Mouse (Mus musculus): ENCODE results near the gene Tmem242. TPM values are rescaled to one million over a fixed set of nuclear protein-coding genes. Genes with fewer than 3 reads are reported as not detected.

The Tmem242 gene
- total RNA-seq, 2 experiments from 2014 or later, result 129 to 137 TPM

DNA sequence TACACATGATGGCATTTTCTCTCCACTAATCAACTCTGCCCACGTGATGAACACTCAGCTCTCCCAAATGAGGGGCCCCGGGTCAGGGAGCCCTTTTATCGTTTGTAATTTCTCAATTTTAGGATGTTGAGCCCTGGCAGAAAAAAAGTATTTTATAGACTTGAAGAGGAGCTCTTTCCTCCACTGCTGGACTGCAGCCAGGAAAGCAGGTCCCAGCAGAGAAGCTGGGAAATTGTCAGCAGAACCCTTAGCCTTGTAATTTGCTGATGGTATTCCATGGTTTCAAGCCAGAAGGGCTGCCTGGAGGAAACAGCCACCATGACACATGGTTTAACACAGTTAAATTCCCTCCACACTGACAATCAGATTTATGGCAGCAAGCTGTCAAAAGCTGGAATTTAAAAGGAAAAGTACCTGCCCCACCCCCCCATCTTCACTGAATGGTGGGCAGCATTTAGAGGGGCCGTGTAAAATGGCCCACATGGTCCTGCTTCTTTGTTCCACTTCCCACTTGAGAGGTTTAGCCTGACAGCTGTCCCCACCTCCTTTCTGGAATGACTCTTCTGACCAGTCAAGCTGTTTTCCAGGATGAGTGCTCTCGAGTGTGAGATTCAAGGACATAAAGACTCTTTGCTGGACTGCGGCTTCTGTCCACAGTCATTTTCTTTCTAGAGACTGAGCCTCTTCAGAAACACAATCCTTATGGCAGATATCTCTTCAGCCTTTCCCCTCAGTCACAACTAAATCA lies 20.1 kb downstream of the Tmem242 start:
- DNase-seq, result no peak
- intact Hi-C loops (cut with DNase I), result no loop called here

DNA sequence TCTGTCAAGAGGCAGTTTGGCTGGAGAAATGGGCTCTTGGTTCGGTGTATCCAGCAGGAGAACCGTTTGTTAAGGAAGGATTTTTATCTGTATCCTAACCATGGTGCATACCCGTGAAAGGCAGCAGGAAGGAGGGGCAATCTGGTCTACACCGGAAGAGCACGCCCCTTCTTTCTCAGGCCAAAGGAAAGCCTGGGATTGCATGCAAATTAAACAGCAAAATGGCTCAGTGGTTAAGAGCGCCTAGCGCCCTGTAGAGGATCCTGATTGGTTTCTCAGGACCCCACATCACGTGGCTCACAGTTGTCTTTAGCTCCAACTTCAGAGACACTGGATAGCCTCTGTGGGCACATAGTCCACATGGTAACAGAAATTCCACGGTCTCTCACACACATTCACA lies 21.0 kb downstream of the Tmem242 start:
- no peak for DNase-seq
- intact Hi-C loops (cut with DNase I), result no loop called here

DNA sequence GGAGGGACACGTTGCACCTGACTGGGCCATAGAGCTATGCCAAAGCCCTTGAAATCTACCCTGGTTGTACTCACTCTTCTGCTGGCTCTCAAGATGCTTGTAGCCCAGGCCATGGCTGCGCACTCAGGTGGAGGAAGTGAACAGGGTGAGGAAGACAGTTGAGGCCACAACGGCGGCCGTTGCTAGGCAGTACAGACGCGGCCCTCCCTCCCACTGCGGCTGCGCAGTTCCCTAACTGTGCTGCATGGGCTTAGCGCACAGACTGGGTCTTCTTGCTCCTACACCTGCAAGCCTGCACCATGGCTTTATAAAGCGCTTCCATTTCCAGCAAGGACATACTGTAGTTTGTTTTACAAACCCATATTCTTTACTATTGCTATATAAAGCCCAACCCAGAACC lies 21.5 kb downstream of the Tmem242 start, which contains the start of gene Ldhal6b:
Ldhal6b (minus strand) TSS at position 223 of the 400 bp plus-strand sequence.
- no peak for DNase-seq
- intact Hi-C loops (cut with DNase I), result no loop called here

DNA sequence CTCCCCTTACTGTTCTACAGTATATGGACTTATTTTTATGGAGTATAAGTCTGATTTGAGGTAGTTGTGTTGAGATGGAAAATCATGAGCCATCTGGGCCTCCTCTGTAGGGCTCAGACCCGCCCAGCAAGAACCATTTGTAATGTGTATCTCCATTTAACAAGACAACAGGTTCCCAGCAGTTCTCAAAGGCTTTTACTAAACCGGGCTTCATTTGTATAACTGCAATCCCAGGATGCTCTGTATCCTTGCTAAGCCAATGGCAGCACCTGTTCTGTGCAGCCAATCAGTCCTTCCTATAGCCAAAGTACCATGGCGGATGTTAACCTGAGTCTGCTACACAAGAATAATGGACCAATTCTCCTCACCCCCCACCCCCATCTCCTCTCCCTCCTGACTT lies 23.5 kb downstream of the Tmem242 start:
- intact Hi-C loops (cut with DNase I), result no loop called here
- no peak for DNase-seq

GRCm38 (mm10) chr17:5414041-5414440 lies 26.0 kb downstream of the Tmem242 start:
- DNase-seq, result no peak
- intact Hi-C loops (cut with DNase I), result no loop called here

GRCm38 (mm10) chr17:5413350-5413749 lies 26.7 kb downstream of the Tmem242 start:
- DNase-seq, result no peak
- intact Hi-C loops (cut with DNase I), result no loop called here

DNA sequence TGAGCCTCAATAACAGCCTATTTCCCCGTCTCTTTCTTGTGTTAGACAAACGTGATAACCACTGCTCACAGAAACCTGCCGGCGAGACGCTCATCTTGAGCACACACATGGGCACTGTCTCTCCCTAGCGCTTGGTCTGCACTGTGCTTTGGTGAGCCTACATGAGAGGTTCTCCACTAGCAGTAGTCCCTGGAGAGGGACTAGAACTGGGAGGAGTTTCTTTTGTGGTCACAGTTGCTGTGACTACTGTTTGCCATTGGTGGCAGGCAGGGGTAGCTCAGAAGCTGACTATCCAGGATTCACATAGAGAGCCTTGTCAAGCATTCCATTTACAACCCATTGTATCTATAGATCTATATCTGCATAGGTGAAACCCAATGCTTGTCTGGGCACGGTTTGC lies 27.3 kb downstream of the Tmem242 start:
- no peak for DNase-seq
- intact Hi-C loops (cut with DNase I), result no loop called here

DNA sequence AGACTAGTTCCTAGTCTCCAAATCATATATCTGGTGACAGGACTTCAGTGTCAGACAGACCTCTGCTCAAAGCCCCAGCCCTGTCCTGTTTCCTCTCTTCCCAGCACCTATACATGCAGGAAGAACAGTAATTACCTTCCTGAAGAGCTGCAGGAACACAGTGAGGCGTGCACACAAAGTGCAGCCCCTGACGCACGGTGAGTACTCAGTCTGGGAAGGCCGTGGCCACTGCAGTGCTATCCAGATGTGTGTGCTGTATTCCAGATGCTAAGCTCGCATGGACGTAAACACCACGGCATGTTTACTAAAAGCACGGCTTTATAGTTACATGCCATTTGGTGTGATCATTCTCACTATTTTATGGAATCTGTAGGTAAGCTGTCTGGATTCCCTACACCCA lies 27.8 kb downstream of the Tmem242 start:
- DNase-seq, result no peak
- intact Hi-C loops (cut with DNase I), result no loop called here

DNA sequence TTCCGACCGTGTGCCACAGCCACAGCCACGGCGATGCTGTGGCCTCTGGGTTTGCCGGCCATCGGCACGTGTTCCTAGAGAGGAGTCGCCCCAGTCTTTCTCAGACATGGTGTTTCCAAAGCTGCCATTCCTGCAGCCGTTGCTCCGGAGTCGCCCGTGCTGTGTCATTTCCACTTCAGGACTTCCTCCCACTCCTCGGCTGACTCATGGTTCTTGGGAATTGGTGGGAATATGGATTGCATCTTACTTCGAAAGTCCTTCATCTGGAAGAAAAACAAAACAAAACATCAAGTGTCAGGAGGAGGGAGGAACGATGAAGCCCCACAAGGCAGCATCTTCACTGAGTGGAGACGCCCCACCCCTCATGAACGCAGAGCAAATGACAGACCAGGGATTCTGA lies 28.9 kb downstream of the Tmem242 start:
- intact Hi-C loops (cut with DNase I), result no loop called here
- DNase-seq, result no peak

- no peak for DNase-seq
- intact Hi-C loops (cut with DNase I), result no loop called here
Measured at GRCm38 (mm10) chr17:5410336-5410735, 29.7 kb downstream of the Tmem242 start.

DNA sequence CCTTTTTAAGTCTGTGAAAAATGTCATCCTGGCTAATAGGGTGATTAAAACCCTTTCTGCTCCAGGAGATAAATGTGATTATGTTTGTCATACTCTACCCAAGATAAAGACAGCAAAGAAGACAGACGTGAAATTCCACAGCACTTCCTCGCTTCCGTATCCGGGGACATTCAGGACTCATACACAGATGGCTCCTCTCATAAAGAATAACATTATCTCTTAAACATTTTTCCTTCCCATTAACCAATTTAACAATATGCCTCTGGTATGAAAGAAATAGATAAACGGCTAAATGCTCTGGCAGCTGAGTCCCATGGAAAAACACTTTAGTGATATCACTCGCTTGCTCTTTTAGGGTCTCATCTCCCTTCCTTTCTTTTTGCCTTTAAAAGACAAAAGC lies 33.0 kb downstream of the Tmem242 start:
- no peak for DNase-seq
- intact Hi-C loops (cut with DNase I), result no loop called here

- no peak for DNase-seq
- intact Hi-C loops (cut with DNase I), result no loop called here
Measured at GRCm38 (mm10) chr17:5406566-5406965, 33.5 kb downstream of the Tmem242 start.

DNA sequence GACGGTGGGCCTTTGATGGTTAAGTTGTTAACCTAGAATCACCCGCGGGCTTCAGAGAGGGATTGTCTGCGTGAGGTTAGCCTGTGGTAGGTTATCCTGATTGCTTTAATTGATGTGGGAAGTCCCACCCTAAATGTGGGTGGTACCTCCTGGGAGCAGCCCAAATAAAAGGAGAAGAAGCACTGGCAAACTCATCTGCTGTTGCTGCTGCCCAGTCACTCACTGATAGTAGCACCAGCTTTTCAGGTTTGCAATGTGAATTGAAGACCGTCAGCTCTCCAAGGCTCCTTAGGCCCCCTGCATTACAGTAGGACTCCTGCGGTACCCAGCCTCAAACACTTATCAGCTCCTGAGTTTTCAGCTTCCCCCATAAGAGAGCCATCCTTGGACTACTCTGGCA lies 36.2 kb downstream of the Tmem242 start:
- intact Hi-C loops (cut with DNase I), result loop anchor here (5.0 kb wide), 1 partner anchor 1832 kb away; no protein-coding TSS in a partner anchor
- DNase-seq, result no peak

- intact Hi-C loops (cut with DNase I), result loop anchor here (5.0 kb wide), 1 partner anchor 1830 kb away; no protein-coding TSS in a partner anchor
Measured at GRCm38 (mm10) chr17:5402624-5403023, 37.4 kb downstream of the Tmem242 start.

DNA sequence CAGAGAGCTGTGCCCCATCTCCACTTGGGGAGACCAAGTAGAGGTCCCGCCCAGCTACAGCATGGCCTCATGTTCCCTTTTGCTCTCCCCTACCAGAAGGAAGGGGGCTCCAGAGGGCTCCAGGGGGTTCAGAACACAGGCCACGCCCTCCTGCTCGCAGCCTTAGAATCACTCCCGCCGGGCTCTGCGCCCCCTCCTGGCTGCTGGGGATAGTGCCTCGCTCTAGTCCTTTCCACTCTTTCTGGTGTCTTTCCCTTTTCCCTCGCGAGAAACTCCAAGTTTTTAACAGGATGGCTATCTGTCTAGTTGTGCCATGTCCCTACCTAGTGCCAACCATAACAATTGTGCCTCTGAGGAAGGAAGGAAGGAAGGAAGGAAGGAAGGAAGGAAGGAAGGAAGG lies 38.0 kb downstream of the Tmem242 start:
- intact Hi-C loops (cut with DNase I), result loop anchor here (5.0 kb wide), 1 partner anchor 1830 kb away; no protein-coding TSS in a partner anchor
- peak; percentile 69 to 80 for DNase-seq

More at GRCm38 (mm10) chr17:5402624-5403023, 37.4 kb downstream of the Tmem242 start:
- peak; percentile 74 to 82 for DNase-seq

DNA sequence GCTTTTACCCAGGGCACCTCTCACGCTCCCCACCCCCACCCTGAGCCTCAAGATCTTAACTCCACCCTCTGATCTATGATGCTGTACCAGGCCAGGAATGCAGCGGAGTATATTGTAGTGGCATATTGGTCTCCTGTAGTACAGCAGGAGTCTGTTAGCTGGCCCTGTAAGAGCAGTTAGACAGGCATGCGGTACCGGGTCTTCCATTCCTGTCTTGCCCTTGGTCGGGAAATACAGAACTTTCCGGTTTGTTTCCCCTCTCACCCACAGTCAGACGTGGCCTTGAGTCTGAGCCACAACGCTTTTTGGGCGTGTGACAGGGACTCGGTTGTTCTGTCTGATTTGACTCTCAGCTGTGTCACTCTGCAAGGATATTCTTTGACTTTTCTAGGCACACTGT lies 38.8 kb downstream of the Tmem242 start:
- no peak for DNase-seq
- intact Hi-C loops (cut with DNase I), result loop anchor here (5.0 kb wide), 1 partner anchor 1829 kb away; no protein-coding TSS in a partner anchor

GRCm38 (mm10) chr17:5400435-5401090 lies 39.5 kb downstream of the Tmem242 start:
- intact Hi-C loops (cut with DNase I), result loop anchor here (5.0 kb wide), 1 partner anchor 1828 kb away; no protein-coding TSS in a partner anchor

GRCm38 (mm10) chr17:5397148-5398007 lies 42.7 kb downstream of the Tmem242 start:
- peak; percentile 86 to 93 for DNase-seq
- intact Hi-C loops (cut with DNase I), result loop anchor here (2.0 to 5.0 kb wide), 4 partner anchors 65 to 620 kb away; no protein-coding TSS in a partner anchor

More at GRCm38 (mm10) chr17:5400435-5401090, 39.5 kb downstream of the Tmem242 start:
- DNase-seq, result no peak

DNA sequence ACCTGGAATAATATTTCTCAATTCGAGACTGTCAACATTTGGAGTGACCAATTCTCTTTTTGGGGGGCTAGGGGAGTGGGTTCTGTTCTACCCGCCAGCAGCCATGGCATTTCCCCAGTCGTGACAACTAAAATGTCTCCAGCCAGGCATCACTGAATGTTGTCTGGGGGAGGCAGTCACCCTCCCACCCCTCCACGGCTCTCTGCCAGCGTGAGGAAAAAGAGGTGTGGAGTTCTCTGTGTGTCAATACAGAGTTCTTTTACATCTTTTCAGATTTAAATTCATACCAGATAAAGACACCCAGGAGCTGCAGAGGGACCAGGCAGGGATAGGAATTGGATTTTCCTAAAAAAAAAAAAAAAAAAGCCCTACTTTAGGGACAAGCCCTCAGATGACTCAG lies 43.8 kb downstream of the Tmem242 start:
- no peak for DNase-seq
- intact Hi-C loops (cut with DNase I), result loop anchor here (2.0 to 5.0 kb wide), 4 partner anchors 64 to 619 kb away; no protein-coding TSS in a partner anchor

DNA sequence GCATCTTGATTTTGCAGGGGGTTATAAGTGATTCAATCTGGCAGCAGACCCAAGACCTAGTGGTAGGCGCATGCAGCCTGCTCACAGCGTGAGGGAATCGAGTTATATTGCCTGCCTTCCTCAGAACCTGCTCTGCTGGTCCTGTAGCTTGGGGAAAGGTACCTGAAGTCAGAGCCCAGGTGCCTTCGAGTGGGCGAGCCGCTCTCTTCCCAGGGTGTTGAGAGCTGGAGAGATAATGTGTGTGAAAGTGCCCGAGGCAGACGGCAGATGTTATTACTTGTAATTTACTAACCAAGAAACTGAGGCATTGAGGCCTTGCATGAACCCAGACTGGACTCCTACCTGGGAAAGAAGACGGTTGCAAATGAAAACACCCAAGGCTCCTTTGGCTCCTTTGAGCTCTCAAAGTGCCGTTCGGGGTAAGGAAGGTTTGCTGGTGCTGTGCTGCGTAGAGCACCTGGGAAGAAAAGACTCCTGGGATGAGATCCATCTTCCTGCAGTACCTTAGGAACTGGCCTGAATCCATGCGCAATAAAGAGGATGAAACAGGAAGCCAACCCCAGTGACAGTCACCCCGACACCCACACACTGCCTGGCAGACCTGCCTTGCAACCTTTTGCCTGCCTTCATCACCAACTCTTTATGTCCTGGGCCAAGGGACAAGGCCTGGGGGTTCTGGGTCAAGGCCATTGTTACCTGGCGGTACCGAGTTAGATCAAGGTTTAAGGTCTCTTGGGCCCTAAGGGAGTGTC lies 44.4 kb downstream of the Tmem242 start:
- DNase-seq, result no peak
- intact Hi-C loops (cut with DNase I), result loop anchor here (2.0 to 5.0 kb wide), 4 partner anchors 63 to 618 kb away; no protein-coding TSS in a partner anchor
